Mouse (Mus musculus) granulocyte monocyte progenitor cell, adult 5-6 weeks (primary cell): ENCODE data around the gene Serpinf2. TPM values are rescaled to one million over a fixed set of nuclear protein-coding genes. Genes with fewer than 3 reads are reported as not detected.
"Not testable (repeated sequence)": the region's sequence is repeated elsewhere in the genome, so short reads cannot be mapped to it uniquely, and the experiment has no call there.

ENCODE experiments used
- ATAC-seq: replicated peaks from 2 replicates; pipeline ENCODE4 v1.8.0; 2016; ENCODE audit warnings: mild to moderate bottlenecking, moderate TSS enrichment, inconsistent platforms; ENCODE audit not compliant: poor library complexity, severe bottlenecking
- total RNA-seq, 2 experiments: library from RNA; stranded (forward) in 1 of 2; stranded (reverse) in 1 of 2; fragments of 200-712, 200-1000 nt in 1 of 2; fragments of >200 nt in 1 of 2; fragmentation: Nextera tagmentation in 1 of 2; gene quantifications; 2 replicates each; pipeline ENCODE4 v1.2.3; 2014 to 2017

Serpinf2 gene
- total RNA-seq, 2 experiments from 2014 or later: not detected

DNA sequence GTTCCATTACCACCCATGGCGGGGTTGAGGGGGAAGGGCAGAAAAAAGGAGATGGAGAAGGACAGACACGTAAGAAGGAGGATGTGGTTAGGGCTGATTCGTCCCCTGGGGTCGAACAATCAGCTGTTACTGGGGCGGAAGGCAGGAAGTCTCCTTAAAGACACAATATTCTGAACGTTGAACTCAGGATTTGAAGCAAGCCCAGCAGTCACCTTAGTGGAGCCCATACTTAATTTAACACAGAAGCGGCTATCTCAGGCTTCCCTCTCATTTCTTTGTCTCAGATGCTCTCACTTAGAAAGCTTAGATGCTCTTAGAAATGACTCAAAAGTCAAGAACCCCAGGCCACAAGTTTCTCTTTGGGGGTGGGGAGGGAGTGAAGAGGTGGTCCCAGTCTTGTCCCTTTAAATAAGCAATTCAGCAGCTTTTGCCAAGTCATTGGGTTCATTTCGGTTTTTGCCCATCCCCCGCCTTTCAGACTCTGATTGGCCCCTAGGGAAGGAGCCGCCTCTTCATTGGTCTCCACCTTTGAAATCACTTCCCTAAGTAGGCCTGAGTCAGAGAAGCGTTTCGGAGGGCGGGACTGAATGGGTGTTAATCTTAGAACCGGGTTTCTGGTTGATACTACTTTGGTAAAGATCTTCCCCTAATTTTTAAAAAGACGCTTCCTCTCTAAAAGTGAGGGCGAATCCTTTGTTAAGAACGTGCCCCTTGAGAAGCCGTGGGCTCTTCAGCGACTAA lies 20.9 kb upstream of the Serpinf2 start:
- ATAC-seq: peak; percentile 45

DNA sequence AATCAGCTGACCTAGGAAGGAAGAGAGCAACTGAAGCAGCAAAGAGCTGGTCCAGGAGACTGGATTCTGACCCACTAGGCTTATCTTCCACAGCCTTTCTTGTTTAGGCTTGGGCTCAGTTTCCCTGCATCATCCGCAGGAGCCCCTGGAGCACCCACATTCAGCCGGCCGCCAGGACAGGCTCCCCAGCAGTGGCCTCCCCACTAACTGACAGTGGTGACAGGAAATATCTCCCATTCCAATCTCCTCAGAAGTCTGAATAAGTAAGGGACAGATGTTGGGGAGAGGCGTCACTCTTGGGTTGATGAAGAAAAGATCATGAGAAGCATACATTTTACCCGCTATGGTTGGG lies 20.3 kb upstream of the Serpinf2 start:
- no peak for ATAC-seq

DNA sequence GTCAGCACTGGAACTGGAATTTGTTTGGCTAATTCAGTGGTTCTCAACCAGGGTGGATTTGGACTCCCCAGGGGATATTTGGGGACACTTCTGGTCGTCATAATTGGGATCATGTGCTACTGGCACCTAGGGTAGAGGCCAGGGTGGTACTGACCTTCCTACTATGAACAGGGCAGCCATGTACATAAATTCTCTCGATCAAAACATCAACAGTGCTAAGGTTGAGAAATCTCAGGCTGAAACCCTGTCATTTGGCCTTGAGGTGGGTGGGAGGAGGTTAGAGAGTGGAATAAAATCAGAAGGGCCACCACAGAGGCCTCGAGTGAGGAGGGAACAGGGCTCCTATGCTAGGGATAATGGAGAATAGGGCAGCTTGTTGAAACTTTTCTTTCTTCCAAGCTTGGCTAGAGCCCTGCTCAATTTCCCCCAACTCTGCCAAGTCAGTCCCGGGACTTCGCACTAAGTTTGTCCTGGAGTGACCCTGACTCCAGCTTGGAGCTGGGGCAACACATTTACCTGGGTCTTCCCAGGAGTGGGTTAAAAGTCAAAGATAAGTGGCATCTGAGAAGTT lies 19.8 kb upstream of the Serpinf2 start:
- no peak for ATAC-seq

DNA sequence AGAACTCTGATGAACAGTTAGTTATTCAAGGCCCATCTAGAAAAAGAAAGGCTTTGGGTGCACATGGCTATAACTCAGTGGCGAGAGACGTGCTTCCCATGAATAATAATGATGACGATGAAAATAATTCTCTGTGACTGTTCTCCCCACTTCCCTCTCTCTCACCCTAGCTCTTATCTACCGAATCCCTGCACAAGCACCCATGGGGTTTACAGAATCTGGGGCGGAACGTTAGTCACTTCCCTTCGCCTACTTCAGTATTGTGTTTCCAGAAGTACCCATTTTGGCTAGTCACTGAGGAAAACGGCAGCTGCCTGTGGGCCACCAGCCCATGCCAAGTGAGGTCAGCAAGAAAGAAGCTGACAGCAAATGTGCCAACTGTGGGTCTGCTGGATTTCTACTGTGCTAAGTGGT lies 19.2 kb upstream of the Serpinf2 start:
- ATAC-seq: peak; percentile 6

DNA sequence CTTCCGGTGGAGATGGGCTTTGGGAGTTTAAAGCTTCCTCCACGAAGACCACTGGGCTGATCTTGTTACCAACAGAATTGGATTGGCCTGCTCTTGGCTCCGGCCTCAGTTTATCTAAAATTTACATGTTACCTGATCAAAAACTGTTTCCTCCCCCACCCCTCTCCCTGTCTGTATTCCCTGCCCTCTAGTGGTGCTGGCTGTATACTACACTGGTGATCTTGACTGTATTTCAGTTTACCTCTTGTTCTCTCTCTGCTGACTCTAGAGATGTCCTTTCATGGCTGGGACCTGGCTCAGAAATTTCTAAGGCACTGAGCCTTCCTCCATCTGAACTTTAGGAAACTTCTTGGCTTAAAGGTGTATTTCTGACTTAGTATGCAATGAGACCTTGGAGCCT lies 18.8 kb upstream of the Serpinf2 start:
- no peak for ATAC-seq

DNA sequence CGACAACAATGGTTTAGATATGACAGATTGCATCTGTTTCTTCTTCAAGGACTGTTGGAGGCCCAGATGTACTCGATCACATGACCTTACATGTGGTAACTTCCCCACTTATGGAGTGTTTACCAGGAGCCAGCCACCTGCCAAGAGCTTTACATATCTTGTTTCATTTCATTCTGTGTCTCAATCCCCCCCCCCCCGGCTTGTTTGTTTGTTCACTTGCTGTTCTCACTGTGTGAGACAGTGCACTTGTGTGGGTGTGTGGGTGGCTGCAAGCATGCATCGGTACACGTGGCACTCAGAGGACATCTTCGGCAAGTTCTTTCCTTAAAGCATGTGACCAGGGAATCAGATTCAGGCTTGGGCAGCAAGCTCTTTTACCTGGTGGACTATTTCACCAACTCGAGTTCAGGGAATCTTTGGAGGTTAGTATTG lies 17.1 kb upstream of the Serpinf2 start:
- ATAC-seq: no peak

DNA sequence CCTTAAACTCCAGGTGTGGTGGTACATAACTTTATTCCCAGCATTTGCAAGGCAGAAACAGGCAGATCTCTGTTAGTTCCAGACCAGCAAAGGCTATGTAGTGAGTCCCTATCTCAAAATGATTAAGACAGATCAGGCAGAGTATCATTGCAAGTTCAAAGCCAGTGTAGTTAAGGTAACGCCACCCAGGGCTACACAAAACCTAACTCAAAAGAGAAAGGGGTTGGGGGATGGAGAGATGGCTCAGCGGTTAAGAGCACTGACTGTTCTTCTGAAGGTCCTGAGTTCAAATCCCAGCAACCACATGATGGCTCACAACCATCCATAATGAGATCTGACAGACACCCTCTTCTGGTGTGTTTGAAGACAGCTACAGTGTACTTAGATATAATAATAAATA lies 16.6 kb upstream of the Serpinf2 start:
- ATAC-seq: not testable (repeated sequence)

DNA sequence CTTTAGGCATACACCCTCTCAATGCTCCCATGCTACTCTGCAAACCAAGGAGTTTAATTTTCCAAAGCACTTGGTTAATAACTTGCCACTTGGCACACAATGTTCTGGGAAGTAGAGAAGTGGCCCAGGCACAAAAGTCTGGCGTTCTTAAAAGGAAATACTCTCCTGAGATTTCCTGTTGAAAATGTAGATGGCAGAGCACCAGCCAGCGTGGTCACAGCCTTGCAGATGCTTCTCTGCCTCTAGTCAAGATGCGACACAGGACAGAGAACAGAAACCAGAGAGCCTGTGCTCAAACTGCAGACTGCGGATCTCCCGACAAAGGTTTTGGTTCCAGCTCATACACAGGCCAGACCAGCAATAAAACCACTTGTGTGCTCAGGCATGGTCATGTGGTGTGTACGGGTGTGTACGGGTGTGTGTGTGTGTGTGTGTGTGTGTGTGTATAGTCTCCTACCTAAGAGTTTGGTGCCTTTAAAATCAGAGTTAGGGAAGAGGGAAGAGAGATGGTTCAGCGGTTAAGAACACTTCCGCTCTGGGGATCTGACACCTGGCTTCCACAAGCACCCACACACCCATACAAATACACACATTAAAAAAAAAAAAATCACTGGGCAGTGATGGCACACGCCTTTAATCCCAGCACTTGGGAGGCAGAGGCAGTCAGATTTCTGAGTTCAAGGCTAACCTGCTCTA lies 15.8 kb upstream of the Serpinf2 start:
- peak; percentile 20 for ATAC-seq

DNA sequence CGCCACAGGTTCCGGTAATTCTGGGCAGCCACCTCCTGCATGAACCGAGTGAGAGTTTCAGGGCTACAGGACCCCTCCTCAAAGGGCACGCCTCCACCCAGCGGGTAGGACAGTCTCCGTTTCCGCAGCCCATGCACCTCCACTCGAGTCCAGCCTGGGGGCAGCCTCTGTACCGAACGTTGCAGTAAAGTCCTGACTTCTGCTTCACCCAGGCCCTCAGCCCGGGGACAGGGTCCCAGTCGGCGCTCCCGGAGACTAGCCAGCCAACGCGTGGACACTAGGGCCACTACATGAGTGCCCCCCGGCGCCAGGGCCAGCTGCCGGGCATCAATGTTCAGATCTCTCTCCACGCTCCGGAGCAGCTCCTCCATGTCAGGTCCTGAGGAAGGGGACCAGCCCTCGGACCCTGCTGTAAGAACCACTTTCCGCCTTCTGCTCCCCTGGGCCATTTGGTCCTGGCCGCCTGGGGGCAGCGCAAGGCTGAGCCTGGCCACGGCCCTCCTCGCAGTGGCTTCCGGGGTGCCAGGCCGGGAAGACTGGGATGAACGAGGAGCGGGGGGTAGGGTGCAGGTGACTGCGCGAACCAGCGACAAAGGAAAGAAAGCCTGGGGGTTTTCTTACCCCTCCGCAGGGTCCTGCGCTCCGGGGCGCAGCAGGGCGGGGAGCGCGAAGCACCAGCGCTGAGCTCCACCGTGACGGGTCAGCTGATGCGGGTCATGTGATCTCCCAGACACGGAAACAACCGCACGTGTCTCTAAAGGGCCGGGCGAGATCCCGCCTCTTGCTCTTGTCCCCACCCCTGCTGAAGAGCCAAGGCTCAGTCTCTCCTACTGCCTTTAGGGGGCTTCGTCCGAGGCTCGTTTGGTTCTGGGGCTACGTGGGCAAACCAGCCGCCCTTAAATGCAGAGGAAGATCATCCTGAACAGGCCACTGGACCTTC lies 14.9 kb upstream of the Serpinf2 start, which contains the start of gene Wdr81:
Gene Wdr81 (minus strand): TSS at position 727 of the 940 bp plus-strand sequence.
- peak; percentile 64 for ATAC-seq

DNA sequence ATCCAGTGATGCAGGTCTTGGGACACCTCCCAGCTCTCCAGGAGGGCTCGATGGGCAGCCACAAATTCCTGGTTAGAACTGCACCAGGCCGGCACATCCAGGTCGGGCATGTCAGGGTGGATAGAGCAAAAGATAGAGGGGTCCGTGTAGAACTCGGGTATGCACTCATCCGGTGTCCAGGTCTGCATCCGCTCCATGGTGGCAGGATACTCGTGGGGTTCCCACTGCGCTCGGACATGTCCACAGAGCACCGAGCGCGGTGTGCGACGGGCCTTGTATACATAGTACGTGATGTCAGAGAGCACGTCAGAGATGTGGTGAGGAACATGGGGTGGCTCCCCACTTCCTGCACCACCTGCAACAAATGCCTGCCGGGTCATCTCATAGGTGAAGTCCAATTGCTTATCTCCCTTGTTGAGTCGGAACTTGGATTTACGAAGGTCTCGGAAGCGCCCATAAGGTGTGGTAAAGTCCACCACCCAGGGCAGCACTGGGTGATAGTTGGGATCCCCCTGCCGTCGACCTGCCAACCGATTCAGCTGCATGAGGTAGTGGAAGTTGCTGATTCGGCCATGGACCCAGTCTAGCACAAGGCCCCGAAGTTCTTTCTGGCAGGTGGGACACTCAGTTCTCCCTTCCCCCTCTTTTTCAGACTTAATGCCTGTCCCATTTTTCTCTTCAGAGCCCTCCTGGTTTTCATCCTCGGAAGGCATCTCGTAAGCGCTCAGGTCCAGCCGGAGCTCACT lies 13.6 kb upstream of the Serpinf2 start:
- no peak for ATAC-seq

DNA sequence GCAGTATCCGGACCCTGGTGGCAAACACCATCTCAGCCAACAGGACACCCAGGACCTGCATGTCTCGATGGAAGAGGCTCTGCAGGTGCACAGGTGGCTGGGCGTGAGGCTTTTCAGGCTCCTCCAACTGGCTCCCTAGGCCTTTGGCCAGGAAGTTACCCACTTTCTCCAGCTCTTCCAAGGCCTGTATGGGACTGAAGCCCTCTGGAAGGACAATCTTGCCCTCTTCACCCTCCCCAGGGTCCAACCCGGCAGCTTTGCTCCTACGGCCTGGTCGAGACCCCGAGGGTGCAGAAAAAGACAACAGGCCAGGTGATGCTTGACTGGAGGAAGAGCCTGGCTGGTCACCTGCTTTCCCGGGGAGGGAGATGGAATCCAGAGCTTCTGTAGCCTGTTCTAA lies 12.7 kb upstream of the Serpinf2 start:
- no peak for ATAC-seq

DNA sequence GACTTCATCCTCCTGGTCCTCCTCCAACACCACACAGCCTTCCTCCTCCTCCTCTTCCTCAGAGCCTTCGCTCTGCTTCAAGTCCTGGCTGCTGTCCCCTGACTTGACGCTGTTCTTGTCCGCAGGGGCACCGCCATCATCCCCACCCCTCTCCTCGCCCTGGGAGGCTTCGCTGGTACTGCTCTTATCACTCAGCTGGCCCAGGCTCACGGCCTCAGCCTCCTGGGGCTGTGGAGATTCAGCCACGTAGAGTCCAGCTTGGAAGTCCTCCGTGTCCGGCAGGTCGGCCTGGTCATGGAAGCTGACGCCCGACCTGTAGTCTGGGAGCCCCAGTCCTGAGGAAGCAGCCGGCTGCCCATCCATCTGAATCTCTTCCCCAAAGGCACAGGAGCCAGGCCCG lies 11.5 kb upstream of the Serpinf2 start:
- no peak for ATAC-seq

DNA sequence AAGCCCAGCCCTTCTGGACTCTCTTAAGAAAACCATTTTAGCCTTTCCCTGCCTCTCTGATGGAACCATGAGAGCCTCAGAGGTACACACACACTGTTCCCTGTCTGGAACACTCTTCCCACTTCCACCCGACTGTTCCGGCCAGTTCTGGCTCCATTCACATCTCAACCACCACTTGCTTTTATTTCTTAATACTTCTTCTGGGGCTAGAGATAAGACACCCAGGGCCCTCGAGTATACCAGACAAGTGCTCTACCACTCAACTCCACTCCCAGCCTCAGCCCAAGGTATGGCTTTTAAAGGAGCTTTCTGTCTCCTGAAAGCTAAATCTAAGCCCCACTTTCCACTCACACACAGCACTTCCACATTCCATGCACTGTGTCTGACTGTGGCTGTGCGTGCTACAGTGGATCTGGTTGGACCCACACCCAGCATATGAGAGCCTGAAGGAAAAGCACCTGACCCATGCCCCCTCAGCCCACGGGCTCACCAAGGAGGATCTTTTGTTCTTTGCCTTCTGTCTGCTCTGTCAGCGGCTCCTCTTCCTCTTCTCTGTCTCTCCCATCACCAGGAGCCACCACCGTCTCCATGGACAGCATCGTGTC lies 11.0 kb upstream of the Serpinf2 start:
- no peak for ATAC-seq

DNA sequence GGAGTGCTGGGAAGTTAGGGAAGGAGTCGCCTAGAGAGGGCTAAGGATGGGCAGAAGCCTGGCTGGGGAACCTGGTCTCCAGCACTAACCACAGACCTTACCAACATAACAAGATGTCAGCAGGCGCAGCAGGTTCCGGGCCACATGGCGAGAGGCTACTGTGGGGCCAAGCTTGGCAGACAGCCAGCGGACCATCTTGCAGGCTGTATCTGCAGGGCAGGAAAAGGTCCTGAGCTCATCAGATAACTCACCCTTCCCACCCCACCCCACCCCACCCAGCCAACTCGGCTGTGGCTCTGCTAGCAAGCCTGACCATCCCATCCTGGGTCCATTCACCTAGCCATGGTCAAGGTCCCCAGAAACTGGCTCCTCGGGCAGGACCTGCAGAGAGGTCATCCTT lies 10.3 kb upstream of the Serpinf2 start:
- no peak for ATAC-seq

DNA sequence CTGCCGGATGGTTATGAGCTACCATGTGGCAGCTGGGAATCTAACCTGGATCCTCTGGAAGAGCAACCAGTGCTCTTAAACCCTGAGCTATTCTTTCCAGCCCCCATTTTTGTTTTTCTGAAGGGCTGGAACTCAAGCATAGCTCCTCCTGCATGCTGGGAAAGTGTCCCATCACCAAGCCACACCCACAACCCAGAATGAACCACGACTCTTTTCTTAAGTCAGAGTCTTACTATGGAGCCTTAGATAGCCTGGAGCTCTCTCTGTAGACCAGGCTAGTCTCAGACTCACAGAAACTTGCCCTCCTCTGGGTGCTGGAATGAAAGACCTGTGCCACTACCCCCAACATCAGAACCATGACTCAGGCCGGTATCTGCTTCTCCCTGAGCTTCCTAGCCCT lies 9.2 kb upstream of the Serpinf2 start:
- no peak for ATAC-seq

DNA sequence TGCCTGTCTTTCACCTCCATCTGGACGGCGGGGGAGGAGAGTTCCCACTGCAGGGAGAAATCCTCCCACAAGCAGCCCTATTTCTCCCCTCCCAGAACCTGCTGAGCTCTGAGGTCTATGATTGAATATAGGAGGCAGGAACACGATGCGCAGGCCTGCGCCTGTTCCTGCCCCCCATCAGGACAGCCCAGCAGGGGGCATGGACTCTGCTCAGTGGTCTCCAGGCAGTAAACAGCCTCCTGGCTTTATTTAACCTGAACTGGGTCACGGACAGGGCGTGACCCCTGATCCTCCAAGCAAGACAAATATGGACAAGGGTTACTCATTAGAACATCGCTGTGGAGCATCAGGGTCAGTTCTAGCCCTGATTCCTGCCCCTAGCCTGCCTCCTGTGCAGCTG lies 4.3 kb upstream of the Serpinf2 start:
- no peak for ATAC-seq

DNA sequence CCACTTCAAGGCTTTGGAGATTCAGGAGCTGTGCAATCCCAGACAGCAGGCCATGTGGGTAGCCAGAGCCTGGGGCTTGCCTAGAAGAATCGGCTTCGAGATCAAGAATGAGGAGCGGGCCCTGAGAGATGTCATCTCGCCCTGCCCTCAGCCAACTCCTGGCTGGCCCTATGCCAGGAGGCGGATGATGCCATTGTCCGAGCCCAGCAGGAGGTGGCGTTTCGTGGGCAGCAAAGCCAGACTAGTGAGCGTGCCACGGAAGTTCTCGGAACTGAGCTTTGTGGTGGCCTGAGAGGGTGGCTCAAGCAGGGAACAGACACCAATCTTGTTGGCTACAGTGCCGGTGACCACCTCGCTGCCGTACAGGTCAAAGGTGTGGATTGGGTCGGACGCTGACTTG lies 2.2 kb upstream of the Serpinf2 start:
- no peak for ATAC-seq

DNA sequence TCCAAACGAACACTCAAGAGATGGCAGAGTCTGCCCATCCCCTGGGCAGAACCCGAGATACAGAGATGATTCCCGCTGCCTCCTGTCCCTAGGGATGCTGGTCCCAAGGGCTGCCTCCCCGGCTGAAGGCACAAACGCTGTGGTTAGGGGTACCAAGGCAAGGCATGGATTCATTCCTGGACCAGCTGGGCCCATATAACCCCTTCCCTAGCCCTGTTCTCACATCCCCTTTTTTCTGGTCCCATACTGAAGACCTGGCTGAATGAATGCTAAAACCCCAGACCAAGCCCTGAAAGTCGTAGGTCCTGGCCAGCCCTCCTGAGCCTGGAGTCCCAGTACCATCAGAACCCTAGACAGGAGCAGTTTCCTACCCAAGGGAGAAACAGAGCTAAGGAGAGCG lies 1.6 kb upstream of the Serpinf2 start:
- no peak for ATAC-seq

DNA sequence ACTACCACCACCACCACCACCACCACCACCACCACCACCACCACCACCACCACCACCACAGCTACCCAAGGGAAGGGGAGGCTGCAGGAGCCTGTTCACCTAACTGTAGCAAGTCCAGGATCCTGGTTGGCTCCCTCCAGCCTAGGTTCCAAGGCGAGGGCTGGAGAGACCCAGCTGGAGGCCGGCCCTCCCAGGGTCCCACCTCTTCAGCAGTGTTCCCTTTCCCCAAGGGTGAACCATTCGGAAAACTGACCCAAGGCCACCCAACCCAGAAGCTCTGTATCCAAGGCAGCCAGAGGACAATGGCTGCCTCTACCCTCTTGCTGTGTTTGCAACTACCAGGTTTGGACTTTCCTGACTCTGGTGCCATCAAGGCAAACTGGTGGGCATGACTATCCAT lies 560 bp upstream of the Serpinf2 start:
- ATAC-seq: no peak

DNA sequence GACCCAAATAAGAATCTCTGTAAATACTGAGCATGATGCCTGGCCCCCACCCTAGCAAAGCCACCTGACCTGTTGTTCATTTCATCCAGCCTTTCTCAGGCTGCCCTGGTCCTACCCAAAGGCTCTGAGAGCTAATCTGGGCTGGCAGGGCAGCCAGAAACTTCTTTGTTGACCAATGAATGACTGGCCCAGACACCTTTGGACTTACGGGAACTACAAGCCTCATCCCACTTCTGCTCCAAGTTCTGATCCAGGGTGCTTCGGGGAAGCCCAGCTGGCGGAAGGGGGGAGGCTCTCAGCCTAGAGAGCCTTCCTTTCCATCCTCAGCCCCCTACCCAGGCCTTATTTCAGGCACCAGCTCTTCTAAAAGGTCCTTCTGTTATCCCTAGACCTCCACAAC lies 587 bp downstream of the Serpinf2 start:
- ATAC-seq: no peak
